Mouse (Mus musculus): ENCODE data around the gene Hoxa2.

DNA sequence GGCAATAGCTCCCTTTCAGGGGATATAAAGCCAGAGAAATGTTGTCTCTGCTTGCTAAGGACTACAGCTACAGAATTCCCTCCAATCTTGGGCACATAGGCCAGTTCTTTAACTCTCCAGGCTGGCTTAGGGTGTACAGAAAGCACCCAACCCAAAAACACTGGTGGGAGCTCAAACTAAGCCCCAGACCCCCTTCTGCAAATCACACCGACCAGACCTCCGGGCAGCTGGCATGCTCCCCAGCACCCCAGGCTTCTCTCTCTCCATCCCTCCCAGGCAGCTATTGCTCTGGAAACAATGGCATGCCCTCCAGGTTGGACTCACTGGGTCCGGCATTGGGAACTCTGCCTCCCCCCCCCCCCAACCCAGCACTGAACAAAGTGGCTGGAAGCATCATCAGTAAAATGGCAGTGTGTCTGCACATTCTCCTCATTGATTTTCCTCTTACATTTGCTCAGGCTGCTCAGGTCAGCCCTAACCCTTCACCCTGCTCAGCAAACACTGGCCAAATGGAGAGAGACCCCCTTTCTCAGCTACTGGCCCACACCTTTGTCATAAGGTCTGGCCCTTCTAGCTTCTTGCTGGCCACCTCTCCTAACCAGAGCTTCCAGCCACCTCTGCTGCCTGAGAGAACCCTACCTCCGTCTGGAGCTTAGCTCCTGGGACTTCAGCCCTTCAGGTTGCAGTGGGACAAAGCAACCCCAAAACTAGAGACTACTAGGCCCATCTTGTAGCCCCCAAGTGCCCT lies 14.5 kb upstream of the Hoxa2 start:
- no peak for TF ChIP-seq ZKSCAN1 (IDR thresholded peaks at IDR 0.05; ENCODE audit: borderline replicate concordance, low read depth, low read length)
- TF ChIP-seq POLR2A (IDR thresholded peaks at IDR 0.05; ENCODE audit: low read depth, low read length), result no peak
- TF ChIP-seq MXI1 (IDR thresholded peaks at IDR 0.05; ENCODE audit: low read depth, low read length), result no peak
- TF ChIP-seq EP300 (IDR thresholded peaks at IDR 0.05; ENCODE audit: low read length), result no peak
- TF ChIP-seq CTCF (conservative IDR thresholded peaks at IDR 0.05 in 1 of 2, IDR thresholded peaks at IDR 0.05 in 1 of 2; ENCODE audit: low read depth in 2 of 2, low read length in 2 of 2), result no peak
- TF ChIP-seq USF1 (IDR thresholded peaks at IDR 0.05; ENCODE audit: low read depth, low read length), result no peak
- no peak for TF ChIP-seq MAX (IDR thresholded peaks at IDR 0.05; ENCODE audit: low read length)
- no peak for TF ChIP-seq ZMIZ1 (IDR thresholded peaks at IDR 0.05; ENCODE audit: low read depth, low read length)
- TF ChIP-seq RAD21 (IDR thresholded peaks at IDR 0.05; ENCODE audit: low read depth, low read length), result no peak
- no peak for TF ChIP-seq BHLHE40 (IDR thresholded peaks at IDR 0.05; ENCODE audit: low read depth, low read length)
- TF ChIP-seq GABPA (IDR thresholded peaks at IDR 0.05; ENCODE audit: insufficient replicate concordance, low read depth, low read length), result no peak
